Mouse (Mus musculus): ENCODE measurements around the gene Por.

The Por gene

GRCm38 (mm10) chr5:135697711-135698111 lies 27.9 kb downstream of the Por start:
- DNase-seq (ENCODE audit: low read depth in 1 of 2, low spot score in 2 of 2) = no peak

- DNase-seq (ENCODE audit: low read depth in 1 of 2, low spot score in 2 of 2) = no peak
Measured at GRCm38 (mm10) chr5:135701601-135702000, 31.8 kb downstream of the Por start.

- DNase-seq (ENCODE audit: low read depth in 1 of 2, low spot score in 2 of 2) = no peak
Measured at GRCm38 (mm10) chr5:135702190-135702589, 32.4 kb downstream of the Por start.

GRCm38 (mm10) chr5:135702682-135703192 lies 32.9 kb downstream of the Por start:
- DNase-seq (ENCODE audit: low read depth in 1 of 2, low spot score in 2 of 2) = peak; percentile 45 to 64

GRCm38 (mm10) chr5:135703431-135703830 lies 33.6 kb downstream of the Por start:
- DNase-seq (ENCODE audit: low read depth in 1 of 2, low spot score in 2 of 2) = no peak

- DNase-seq (ENCODE audit: low read depth in 1 of 2, low spot score in 2 of 2) = no peak
Measured at GRCm38 (mm10) chr5:135705383-135705782, 35.5 kb downstream of the Por start.

- DNase-seq (ENCODE audit: low read depth in 1 of 2, low spot score in 2 of 2) = no peak
Measured at GRCm38 (mm10) chr5:135707039-135707438, 37.2 kb downstream of the Por start.

- peak in 1 of 2 experiments; percentile 53 for DNase-seq (ENCODE audit: low read depth in 1 of 2, low spot score in 2 of 2)
Measured at GRCm38 (mm10) chr5:135707855-135708254, 38.0 kb downstream of the Por start.

GRCm38 (mm10) chr5:135709716-135710115 lies 39.9 kb downstream of the Por start:
- no peak for DNase-seq (ENCODE audit: low read depth in 1 of 2, low spot score in 2 of 2)

- peak in 1 of 2 experiments; percentile 52 for DNase-seq (ENCODE audit: low read depth in 1 of 2, low spot score in 2 of 2)
Measured at GRCm38 (mm10) chr5:135710599-135711214, 40.9 kb downstream of the Por start.

GRCm38 (mm10) chr5:135711582-135712355 lies 41.9 kb downstream of the Por start:
- no peak for DNase-seq (ENCODE audit: low read depth in 1 of 2, low spot score in 2 of 2)

GRCm38 (mm10) chr5:135712803-135713202 lies 43.0 kb downstream of the Por start:
- DNase-seq (ENCODE audit: low read depth in 1 of 2, low spot score in 2 of 2) = no peak

- DNase-seq (ENCODE audit: low read depth in 1 of 2, low spot score in 2 of 2) = peak; percentile 59 to 72
Measured at GRCm38 (mm10) chr5:135713441-135714218, 43.8 kb downstream of the Por start.

GRCm38 (mm10) chr5:135715624-135716023 lies 45.8 kb downstream of the Por start:
- DNase-seq (ENCODE audit: low read depth in 1 of 2, low spot score in 2 of 2) = peak in 1 of 2 experiments; percentile 16

- DNase-seq (ENCODE audit: low read depth in 1 of 2, low spot score in 2 of 2) = no peak
Measured at GRCm38 (mm10) chr5:135719586-135720120, 49.8 kb downstream of the Por start.

- no peak for DNase-seq (ENCODE audit: low read depth in 1 of 2, low spot score in 2 of 2)
Measured at GRCm38 (mm10) chr5:135720121-135720520, 50.3 kb downstream of the Por start.

GRCm38 (mm10) chr5:135721076-135721475 lies 51.2 kb downstream of the Por start:
- no peak for DNase-seq (ENCODE audit: low read depth in 1 of 2, low spot score in 2 of 2)

GRCm38 (mm10) chr5:135722121-135722520 lies 52.3 kb downstream of the Por start:
- DNase-seq (ENCODE audit: low read depth in 1 of 2, low spot score in 2 of 2) = no peak

GRCm38 (mm10) chr5:135723165-135723751 lies 53.4 kb downstream of the Por start:
- DNase-seq (ENCODE audit: low read depth in 1 of 2, low spot score in 2 of 2) = no peak

- DNase-seq (ENCODE audit: low read depth in 1 of 2, low spot score in 2 of 2) = no peak
Measured at GRCm38 (mm10) chr5:135724536-135725322, 54.9 kb downstream of the Por start.
